Mouse (Mus musculus): ENCODE measurements around the gene Abraxas1. TPM values are rescaled to one million over a fixed set of nuclear protein-coding genes. Genes with fewer than 3 reads are reported as not detected.

Abraxas1 gene
- polyA plus RNA-seq, 1 experiment from 2014 or later, result 5.3 TPM

GRCm38 (mm10) chr5:100844485-100844884, 23.7 kb upstream of the Abraxas1 start:
- Histone ChIP-seq H3K27ac (no peak overlapping the region), H3K79me2 (ENCODE audit: inconsistent target) (no peaks in the 10 kb centered on the region), H3K4me3 (ENCODE audit: inconsistent target) (no peak overlapping the region), H3K36me3 (ENCODE audit: inconsistent target) (no peaks in the 10 kb centered on the region)
- WGBS (ENCODE audit: missing documents), result 77% methylated on average over 3 of the region's 3 CpGs

GRCm38 (mm10) chr5:100837907-100838306, 17.1 kb upstream of the Abraxas1 start:
- no peaks in the 10 kb centered on the region for H3K36me3 ChIP-seq (ENCODE audit: inconsistent target)
- no peak overlapping the region for H3K27ac ChIP-seq
- H3K79me2 ChIP-seq (ENCODE audit: inconsistent target), result no peaks in the 10 kb centered on the region
- WGBS (ENCODE audit: missing documents), result 94% methylated on average over 7 of the region's 7 CpGs
- H3K4me3 ChIP-seq (ENCODE audit: inconsistent target), result no peak overlapping the region

- H3K79me2 ChIP-seq (ENCODE audit: inconsistent target), result no peaks in the 10 kb centered on the region
- H3K4me3 ChIP-seq (ENCODE audit: inconsistent target), result no peak overlapping the region
- H3K27ac ChIP-seq, result no peak overlapping the region
- WGBS (ENCODE audit: missing documents), result 68% methylated on average over 9 of the region's 9 CpGs
- H3K36me3 ChIP-seq (ENCODE audit: inconsistent target), result no peaks in the 10 kb centered on the region
Observed at GRCm38 (mm10) chr5:100835862-100836538, 15.2 kb upstream of the Abraxas1 start.

- no peaks in the 10 kb centered on the region for H3K36me3 ChIP-seq (ENCODE audit: inconsistent target)
- 87% methylated on average over 2 of the region's 2 CpGs for WGBS (ENCODE audit: missing documents)
- H3K79me2 ChIP-seq (ENCODE audit: inconsistent target), result no peaks in the 10 kb centered on the region
- H3K27ac ChIP-seq, result no peak overlapping the region
- H3K4me3 ChIP-seq (ENCODE audit: inconsistent target), result no peak overlapping the region
Observed at GRCm38 (mm10) chr5:100833841-100834240, 13.1 kb upstream of the Abraxas1 start.

- WGBS (ENCODE audit: missing documents), result 88% methylated on average over 3 of the region's 3 CpGs
- Histone ChIP-seq H3K4me3 (ENCODE audit: inconsistent target) (no peak overlapping the region), H3K79me2 (ENCODE audit: inconsistent target) (no peaks in the 10 kb centered on the region), H3K27ac (no peak overlapping the region), H3K36me3 (ENCODE audit: inconsistent target) (no peaks in the 10 kb centered on the region)
Observed at GRCm38 (mm10) chr5:100832680-100833079, 11.9 kb upstream of the Abraxas1 start.

- H3K79me2 ChIP-seq (ENCODE audit: inconsistent target), result no peaks in the 10 kb centered on the region
- no peaks in the 10 kb centered on the region for H3K36me3 ChIP-seq (ENCODE audit: inconsistent target)
- H3K4me3 ChIP-seq (ENCODE audit: inconsistent target), result no peak overlapping the region
- no peak overlapping the region for H3K27ac ChIP-seq
- 84% methylated on average over 3 of the region's 3 CpGs for WGBS (ENCODE audit: missing documents)
Observed at GRCm38 (mm10) chr5:100828701-100829100, 7.9 kb upstream of the Abraxas1 start.

- Histone ChIP-seq H3K79me2 (ENCODE audit: inconsistent target) (no peaks in the 10 kb centered on the region), H3K36me3 (ENCODE audit: inconsistent target) (no peaks in the 10 kb centered on the region), H3K27ac (no peak overlapping the region), H3K4me3 (ENCODE audit: inconsistent target) (no peak overlapping the region)
- WGBS (ENCODE audit: missing documents), result 76% methylated on average over 6 of the region's 7 CpGs
Observed at GRCm38 (mm10) chr5:100826531-100826930, 5.8 kb upstream of the Abraxas1 start.

- WGBS (ENCODE audit: missing documents), result 17% methylated on average over 2 of the region's 2 CpGs
Observed at GRCm38 (mm10) chr5:100825975-100826374, 5.2 kb upstream of the Abraxas1 start.

GRCm38 (mm10) chr5:100822826-100823225, 2.1 kb upstream of the Abraxas1 start:
- H3K4me3 ChIP-seq (ENCODE audit: inconsistent target), result no peak overlapping the region
- H3K27ac ChIP-seq, result no peak overlapping the region
- no peaks in the 10 kb centered on the region for H3K79me2 ChIP-seq (ENCODE audit: inconsistent target)
- WGBS (ENCODE audit: missing documents), result 66% methylated on average over 7 of the region's 7 CpGs
- H3K36me3 ChIP-seq (ENCODE audit: inconsistent target), result no peaks in the 10 kb centered on the region

More at GRCm38 (mm10) chr5:100825975-100826374, 5.2 kb upstream of the Abraxas1 start:
- Histone ChIP-seq H3K4me3 (ENCODE audit: inconsistent target) (no peak overlapping the region), H3K36me3 (ENCODE audit: inconsistent target) (no peaks in the 10 kb centered on the region), H3K79me2 (ENCODE audit: inconsistent target) (no peaks in the 10 kb centered on the region), H3K27ac (no peak overlapping the region)

GRCm38 (mm10) chr5:100821375-100821774, 610 bp upstream of the Abraxas1 start:
- Histone ChIP-seq H3K36me3 (ENCODE audit: inconsistent target) (no peaks in the 10 kb centered on the region), H3K79me2 (ENCODE audit: inconsistent target) (no peaks in the 10 kb centered on the region), H3K27ac (peak overlapping the region; percentile 34; the same call in 1 of the 2 replicates), H3K4me3 (ENCODE audit: inconsistent target) (peak overlapping the region; percentile 43)
- WGBS (ENCODE audit: missing documents), result 20% methylated on average over 6 of the region's 8 CpGs

GRCm38 (mm10) chr5:100819568-100820480, 941 bp downstream of the Abraxas1 start:
- H3K79me2 ChIP-seq (ENCODE audit: inconsistent target), result no peaks in the 10 kb centered on the region
- H3K4me3 ChIP-seq (ENCODE audit: inconsistent target), result peak overlapping the region; percentile 43
- no peak overlapping the region for H3K27ac ChIP-seq
- WGBS (ENCODE audit: missing documents), result 51% methylated on average over 16 of the region's 16 CpGs
- 0 out of 2 replicates have a peak, but pooled peaks cover under 1% of the 10 kb centered on the region for H3K36me3 ChIP-seq (ENCODE audit: inconsistent target)

- Histone ChIP-seq H3K79me2 (ENCODE audit: inconsistent target) (no peaks in the 10 kb centered on the region), H3K27ac (no peak overlapping the region)
- WGBS (ENCODE audit: missing documents), result 90% methylated on average over 4 of the region's 4 CpGs
Observed at GRCm38 (mm10) chr5:100818341-100818740, 2.4 kb downstream of the Abraxas1 start.

GRCm38 (mm10) chr5:100798165-100798860, 22.5 kb downstream of the Abraxas1 start, which contains the start of the genes Helq and Mrps18c:
Gene Helq, minus strand, starts transcription at chr5:100798598.
Gene Mrps18c, plus strand, starts transcription at chr5:100798627.
- under 1% methylated on average over 63 of the region's 67 CpGs for WGBS (ENCODE audit: missing documents)
- Histone ChIP-seq H3K36me3 (ENCODE audit: inconsistent target) (peaks cover 32% of the 10 kb centered on the region), H3K79me2 (ENCODE audit: inconsistent target) (peaks cover 40% of the 10 kb centered on the region), H3K4me3 (ENCODE audit: inconsistent target) (peak within 1 kb of the TSS; percentile 85), H3K27ac (peak within 1 kb of the TSS; percentile 25)

More at GRCm38 (mm10) chr5:100818341-100818740, 2.4 kb downstream of the Abraxas1 start:
- Histone ChIP-seq H3K36me3 (ENCODE audit: inconsistent target) (peaks cover 7% of the 10 kb centered on the region; the same call in 1 of the 2 replicates), H3K4me3 (ENCODE audit: inconsistent target) (no peak overlapping the region)

GRCm38 (mm10) chr5:100794084-100794483, 26.7 kb downstream of the Abraxas1 start:
- Histone ChIP-seq H3K36me3 (ENCODE audit: inconsistent target) (peaks cover 41% of the 10 kb centered on the region; the same call in 1 of the 2 replicates), H3K4me3 (ENCODE audit: inconsistent target) (no peak overlapping the region), H3K79me2 (ENCODE audit: inconsistent target) (peaks cover 4% of the 10 kb centered on the region), H3K27ac (no peak overlapping the region)
- 81% methylated on average over 5 of the region's 5 CpGs for WGBS (ENCODE audit: missing documents)
